Mouse (Mus musculus) heart, embryonic 12.5 days (tissue): ENCODE measurements around the gene Nup62. TPM values are rescaled to one million over a fixed set of nuclear protein-coding genes. Genes with fewer than 3 reads are reported as not detected.

Experiments
- ATAC-seq: fragments of 200-750 bp; cut with Nextera tagmentation; 2 replicates; pipeline ENCODE4 v1.8.0; 2017; ENCODE audit warnings: moderate TSS enrichment, moderate library complexity; ENCODE audit not compliant: insufficient number of reproducible peaks, low FRiP score
- H3K27ac ChIP-seq: fragments of 300-500 bp; sonication (generic); 2 replicates; pipeline ENCODE4 v1.5.1; 2016; ENCODE audit warnings: mild to moderate bottlenecking, moderate library complexity; ENCODE audit not compliant: poor library complexity, severe bottlenecking
- H3K27me3 ChIP-seq: fragments of 300-500 bp; sonication (generic); replicated peaks from 2 replicates; pipeline ENCODE4 v1.6.1; 2016; ENCODE audit warnings: mild to moderate bottlenecking, moderate library complexity
- H3K36me3 ChIP-seq: fragments of 300-500 bp; sonication (generic); 2 replicates; pipeline ENCODE4 v1.6.1; 2016; ENCODE audit warnings: mild to moderate bottlenecking, moderate library complexity
- H3K4me1 ChIP-seq: fragments of 300-500 bp; sonication (generic); replicated peaks from 2 replicates; pipeline ENCODE4 v1.6.1; 2016; ENCODE audit warnings: mild to moderate bottlenecking
- H3K4me2 ChIP-seq: fragments of 300-500 bp; sonication (generic); 2 replicates; pipeline ENCODE4 v1.6.1; 2016; ENCODE audit warnings: mild to moderate bottlenecking, moderate library complexity
- H3K4me3 ChIP-seq: fragments of 300-500 bp; sonication (generic); 2 replicates; pipeline ENCODE4 v1.5.1; 2016; ENCODE audit warnings: mild to moderate bottlenecking
- H3K9ac ChIP-seq: fragments of 300-500 bp; sonication (generic); 2 replicates; pipeline ENCODE4 v1.6.1; 2016; ENCODE audit warnings: mild to moderate bottlenecking, moderate library complexity
- H3K9me3 ChIP-seq: fragments of 300-500 bp; sonication (generic); replicated peaks from 2 replicates; pipeline ENCODE4 v1.6.1; 2016; ENCODE audit warnings: mild to moderate bottlenecking, moderate library complexity
- WGBS: fragments of 180-500 bp; shearing (Covaris S2); methylation state at CpG from one replicate; pipeline ENCODE4 v1.1.7; 2016; 5-methylcytosine and 5-hydroxymethylcytosine counted together
- polyA plus RNA-seq: library from polyadenylated mRNA; unstranded; fragments of >200 nt; fragmentation: Nextera tagmentation; extraction: Ambion mirVana; gene quantifications from 2 replicates; pipeline ENCODE4 v1.2.1, GENCODE M21; 2016

Gene Nup62
- polyA plus RNA-seq, 1 experiment from 2014 or later: 90.9 TPM

DNA sequence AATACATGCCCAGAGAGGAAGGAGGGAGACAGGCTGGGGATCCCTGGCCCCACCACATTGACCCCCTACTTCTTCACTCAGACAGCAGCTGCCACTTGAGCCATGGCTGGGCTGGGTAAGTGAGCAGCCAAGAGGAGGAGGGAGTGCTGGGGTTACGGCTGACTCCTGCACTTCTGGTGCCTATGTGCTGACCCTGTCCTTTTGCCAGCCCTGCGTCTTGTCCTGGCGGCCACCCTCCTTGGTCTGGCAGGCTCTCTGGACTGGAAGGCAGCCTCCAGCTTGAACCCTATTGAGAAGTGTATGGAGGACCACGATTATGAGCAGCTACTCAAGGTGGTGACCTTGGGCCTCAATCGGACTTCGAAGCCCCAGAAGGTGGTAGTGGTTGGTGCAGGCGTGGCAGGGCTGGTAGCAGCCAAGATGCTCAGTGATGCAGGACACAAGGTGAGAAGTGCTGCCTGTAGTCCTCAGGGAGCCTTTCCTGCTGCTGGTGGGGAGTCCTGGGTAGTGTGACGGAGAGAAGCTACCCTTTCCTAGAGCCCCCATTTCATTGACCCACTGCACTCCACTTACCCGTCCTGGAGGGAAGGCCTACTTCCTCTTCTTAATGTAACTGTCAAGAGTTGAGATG, 20.6 kb downstream of the Nup62 start:
- Histone ChIP-seq H3K9ac (no peak overlapping the region), H3K4me1 (peaks cover 17% of the 10 kb centered on the region), H3K9me3 (no peaks in the 10 kb centered on the region), H3K27me3 (peaks cover 31% of the 10 kb centered on the region), H3K4me2 (no peak overlapping the region), H3K36me3 (peaks cover 20% of the 10 kb centered on the region), H3K27ac (no peak overlapping the region), H3K4me3 (no peak overlapping the region)
- no peak for ATAC-seq
- WGBS: 83% methylated on average over 9 of the region's 9 CpGs

DNA sequence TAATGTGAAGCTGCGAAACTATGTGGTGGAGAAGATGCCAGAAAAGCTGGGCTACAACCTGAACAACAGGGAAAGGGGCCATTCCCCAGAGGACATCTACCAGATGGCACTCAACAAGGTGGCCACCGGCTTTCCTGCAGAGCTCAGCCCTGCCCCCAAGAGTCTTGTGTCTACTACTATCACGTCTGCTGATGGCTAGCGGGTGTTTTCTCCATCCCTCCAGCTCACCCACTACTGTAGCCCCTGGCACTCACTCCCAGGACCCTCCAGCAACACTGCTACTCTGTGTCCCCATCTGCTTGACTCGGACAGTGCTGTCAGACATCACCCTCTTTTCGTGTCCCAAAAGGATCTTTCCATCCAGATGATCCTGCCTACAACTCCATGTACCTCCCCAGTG, 22.2 kb downstream of the Nup62 start:
- peaks cover 37% of the 10 kb centered on the region for H3K27me3 ChIP-seq
- no peak overlapping the region for H3K9ac ChIP-seq
- peaks cover 28% of the 10 kb centered on the region for H3K36me3 ChIP-seq
- no peak overlapping the region for H3K4me3 ChIP-seq
- H3K4me2 ChIP-seq: no peak overlapping the region
- H3K27ac ChIP-seq: no peak overlapping the region
- peaks cover 17% of the 10 kb centered on the region for H3K4me1 ChIP-seq
- no peak for ATAC-seq
- 82% methylated on average over 6 of the region's 6 CpGs for WGBS
- H3K9me3 ChIP-seq: no peaks in the 10 kb centered on the region

DNA sequence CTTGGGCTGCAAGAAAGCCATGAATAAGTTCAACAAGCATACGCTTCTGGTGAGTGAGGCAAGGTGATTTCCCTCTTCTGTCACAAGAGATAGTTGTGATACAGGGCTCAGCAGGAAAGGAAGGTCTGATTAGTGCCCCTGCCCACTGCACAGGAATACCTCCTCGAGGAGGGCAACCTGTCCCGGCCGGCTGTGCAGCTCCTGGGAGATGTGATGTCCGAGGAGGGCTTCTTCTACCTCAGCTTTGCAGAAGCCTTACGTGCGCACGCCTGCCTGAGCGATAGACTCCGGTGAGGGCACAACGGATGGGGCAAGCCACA, 23.2 kb downstream of the Nup62 start:
- H3K4me3 ChIP-seq: peak overlapping the region; percentile 33
- H3K27me3 ChIP-seq: peaks cover 37% of the 10 kb centered on the region
- no peaks in the 10 kb centered on the region for H3K9me3 ChIP-seq
- no peak overlapping the region for H3K27ac ChIP-seq
- no peak for ATAC-seq
- H3K4me1 ChIP-seq: peaks cover 17% of the 10 kb centered on the region
- H3K36me3 ChIP-seq: peaks cover 39% of the 10 kb centered on the region
- 29% methylated on average over 11 of the region's 11 CpGs for WGBS
- H3K9ac ChIP-seq: peak overlapping the region; percentile 69; the same call in 1 of the 2 replicates
- H3K4me2 ChIP-seq: peak overlapping the region; percentile 76

DNA sequence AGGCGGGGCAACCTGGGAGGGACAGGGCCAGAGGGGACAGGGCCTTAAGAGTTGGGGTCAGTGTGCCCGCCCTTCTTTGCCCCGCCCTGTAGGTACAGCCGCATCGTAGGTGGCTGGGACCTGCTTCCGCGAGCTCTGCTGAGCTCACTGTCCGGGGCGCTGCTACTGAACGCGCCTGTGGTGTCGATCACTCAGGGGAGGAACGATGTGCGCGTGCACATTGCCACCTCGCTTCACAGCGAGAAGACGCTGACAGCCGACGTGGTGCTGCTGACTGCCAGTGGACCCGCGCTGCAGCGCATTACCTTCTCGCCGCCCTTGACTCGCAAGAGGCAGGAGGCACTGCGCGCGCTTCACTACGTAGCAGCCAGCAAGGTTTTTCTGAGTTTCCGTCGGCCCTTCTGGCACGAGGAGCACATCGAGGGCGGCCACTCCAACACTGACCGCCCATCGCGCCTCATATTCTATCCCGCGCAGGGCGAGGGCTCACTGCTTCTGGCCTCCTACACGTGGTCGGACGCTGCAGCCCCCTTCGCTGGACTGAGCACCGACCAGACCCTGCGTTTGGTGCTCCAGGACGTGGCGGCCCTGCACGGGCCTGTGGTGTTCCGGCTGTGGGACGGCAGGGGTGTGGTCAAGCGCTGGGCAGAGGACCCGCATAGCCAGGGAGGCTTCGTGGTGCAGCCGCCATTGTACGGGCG, 23.8 kb downstream of the Nup62 start:
- Histone ChIP-seq H3K27ac (no peak overlapping the region), H3K9ac (peak overlapping the region; percentile 69), H3K4me3 (peak overlapping the region; percentile 33), H3K27me3 (peaks cover 37% of the 10 kb centered on the region), H3K4me2 (peak overlapping the region; percentile 76), H3K4me1 (peaks cover 17% of the 10 kb centered on the region), H3K36me3 (peaks cover 44% of the 10 kb centered on the region), H3K9me3 (no peaks in the 10 kb centered on the region)
- 3% methylated on average over 58 of the region's 58 CpGs for whole genome bisulfite sequencing
- ATAC-seq: peak; percentile 58

GRCm38 (mm10) chr7:44840426-44840825, 24.5 kb downstream of the Nup62 start:
- no peak for ATAC-seq

DNA sequence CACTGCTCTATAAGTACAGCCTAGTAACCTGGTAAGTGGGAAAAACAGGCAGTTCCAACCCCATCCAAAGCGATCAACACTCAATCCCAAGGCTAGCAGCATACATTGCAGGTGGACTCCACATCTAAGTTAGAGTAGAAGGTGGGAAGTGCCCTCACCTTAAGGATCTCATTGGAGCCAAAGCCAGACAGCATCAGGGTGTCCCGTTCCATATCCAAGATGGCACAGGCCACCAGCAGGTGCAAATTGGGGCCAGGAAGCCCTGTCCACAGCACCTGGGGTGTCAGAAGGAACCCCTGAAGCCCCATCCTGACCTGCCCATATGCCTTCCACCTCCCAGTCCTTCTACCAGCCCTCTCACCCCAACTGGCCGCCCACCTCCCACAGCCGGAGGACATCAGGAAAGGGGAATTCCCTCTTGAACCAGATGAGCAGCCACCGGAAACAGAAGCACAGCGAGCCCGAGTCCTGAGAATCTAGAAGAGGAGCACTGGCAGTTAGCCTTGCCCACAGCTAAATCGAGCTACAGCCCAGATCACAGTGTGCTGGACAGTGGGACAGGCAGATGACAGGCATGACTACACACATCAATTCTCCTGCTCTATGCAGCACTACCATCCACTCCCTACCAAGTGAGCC, 26.1 kb downstream of the Nup62 start:
- Histone ChIP-seq H3K27ac (no peak overlapping the region), H3K4me3 (no peak overlapping the region), H3K4me2 (no peak overlapping the region), H3K9ac (no peak overlapping the region), H3K4me1 (peaks cover 17% of the 10 kb centered on the region), H3K9me3 (no peaks in the 10 kb centered on the region), H3K27me3 (peaks cover 37% of the 10 kb centered on the region), H3K36me3 (peaks cover 67% of the 10 kb centered on the region)
- 92% methylated on average over 8 of the region's 8 CpGs for WGBS
- ATAC-seq: no peak

More at GRCm38 (mm10) chr7:44840426-44840825, 24.5 kb downstream of the Nup62 start:
- 58% methylated on average over 14 of the region's 14 CpGs for WGBS
- no peaks in the 10 kb centered on the region for H3K9me3 ChIP-seq
- H3K9ac ChIP-seq: peak overlapping the region; percentile 69
- peaks cover 52% of the 10 kb centered on the region for H3K36me3 ChIP-seq
- peaks cover 17% of the 10 kb centered on the region for H3K4me1 ChIP-seq
- peak overlapping the region; percentile 33; the same call in 1 of the 2 replicates for H3K4me3 ChIP-seq
- H3K27ac ChIP-seq: no peak overlapping the region
- peak overlapping the region; percentile 76 for H3K4me2 ChIP-seq
- H3K27me3 ChIP-seq: peaks cover 37% of the 10 kb centered on the region

- 89% methylated on average over 10 of the region's 10 CpGs for WGBS
- H3K36me3 ChIP-seq: peaks cover 68% of the 10 kb centered on the region
These were observed 29.1 kb downstream of the Nup62 start for GRCm38 (mm10) chr7:44845006-44845405.

DNA sequence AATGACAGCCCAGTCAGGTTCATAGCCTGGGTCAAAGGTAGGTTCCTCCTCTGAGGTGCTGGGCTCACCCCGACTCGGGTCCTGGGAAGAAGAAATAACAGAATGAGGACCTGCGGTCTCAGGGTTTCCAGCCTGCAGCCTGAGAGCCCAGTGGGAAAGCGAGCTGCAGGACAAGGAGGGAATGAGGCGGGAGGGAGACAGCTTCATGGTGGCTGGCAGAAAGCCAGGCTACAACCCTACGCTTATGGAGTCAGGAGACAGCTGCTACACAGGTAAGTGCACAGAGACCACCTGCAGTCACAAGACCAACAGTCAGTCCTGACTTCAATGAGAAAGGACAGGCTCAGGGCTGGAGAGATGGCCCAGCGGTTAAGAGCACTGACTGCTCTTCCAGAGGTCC, 30.9 kb downstream of the Nup62 start:
- Histone ChIP-seq H3K9ac (no peak overlapping the region), H3K4me3 (no peak overlapping the region), H3K9me3 (no peaks in the 10 kb centered on the region), H3K27ac (no peak overlapping the region), H3K36me3 (peaks cover 57% of the 10 kb centered on the region), H3K4me1 (peaks cover 24% of the 10 kb centered on the region), H3K4me2 (no peak overlapping the region), H3K27me3 (peaks cover 3% of the 10 kb centered on the region; the same call in 1 of the 2 replicates)
- ATAC-seq: no peak
- WGBS: 90% methylated on average over 7 of the region's 7 CpGs

More at GRCm38 (mm10) chr7:44845006-44845405, 29.1 kb downstream of the Nup62 start:
- H3K4me3 ChIP-seq: no peak overlapping the region
- no peak overlapping the region for H3K9ac ChIP-seq
- no peak for ATAC-seq
- no peak overlapping the region for H3K27ac ChIP-seq
- H3K9me3 ChIP-seq: no peaks in the 10 kb centered on the region
- H3K27me3 ChIP-seq: peaks cover 21% of the 10 kb centered on the region
- H3K4me1 ChIP-seq: peaks cover 14% of the 10 kb centered on the region
- no peak overlapping the region for H3K4me2 ChIP-seq

- Histone ChIP-seq H3K4me2 (peak overlapping the region; percentile 94), H3K9me3 (no peaks in the 10 kb centered on the region), H3K4me1 (peaks cover 33% of the 10 kb centered on the region), H3K9ac (peak overlapping the region; percentile 68), H3K27me3 (no peaks in the 10 kb centered on the region), H3K4me3 (peak overlapping the region; percentile 91), H3K36me3 (peaks cover 57% of the 10 kb centered on the region), H3K27ac (0 out of 2 replicates have a peak overlapping the region, but pooled peaks have one; percentile 7)
- WGBS: 78% methylated on average over 5 of the region's 5 CpGs
- no peak for ATAC-seq
These were observed 31.9 kb downstream of the Nup62 start for GRCm38 (mm10) chr7:44847772-44848171.

GRCm38 (mm10) chr7:44848561-44849415, 32.9 kb downstream of the Nup62 start, which contains the start of the genes Akt1s1 and Tbc1d17:
Gene Akt1s1, plus strand, starts transcription at chr7:44848991.
Gene Tbc1d17, minus strand, starts transcription at chr7:44849079.
- Histone ChIP-seq H3K9me3 (no peaks in the 10 kb centered on the region), H3K27ac (peak within 1 kb of the TSS; percentile 98), H3K4me2 (peak within 1 kb of the TSS; percentile 94), H3K36me3 (peaks cover 53% of the 10 kb centered on the region), H3K4me1 (peaks cover 42% of the 10 kb centered on the region), H3K9ac (peak within 1 kb of the TSS; percentile 94), H3K4me3 (peak within 1 kb of the TSS; percentile 91), H3K27me3 (no peaks in the 10 kb centered on the region)
- peak; percentile 87 for ATAC-seq
- under 1% methylated on average over 54 of the region's 54 CpGs for WGBS
